Mouse (Mus musculus) brain, embryonic 14.5 days (tissue): ENCODE measurements at regions not wholly inside any gene's neighbourhood (a gene's known extent, or its start where the extent isn't known, plus 50 kb on each side); places are given as distances from the start of the nearest gene placed in this dataset.

ENCODE experiments used
- CTCF ChIP-seq: fragments of 200-500 bp; IDR thresholded peaks from 2 replicates; pipeline ENCODE4 v1.5.1; 2012; ENCODE audit warnings: inconsistent platforms, mild to moderate bottlenecking, moderate library complexity, borderline replicate concordance; ENCODE audit not compliant: insufficient read depth, insufficient read length; ENCODE audit errors: extremely low read depth
- POLR2A ChIP-seq: fragments of 200-500 bp; IDR thresholded peaks from 2 replicates; pipeline ENCODE4 v1.6.1; 2012; ENCODE audit warnings: mild to moderate bottlenecking, inconsistent platforms, borderline replicate concordance; ENCODE audit not compliant: poor library complexity, insufficient read depth, insufficient read length, severe bottlenecking; ENCODE audit errors: extremely low read depth

DNA sequence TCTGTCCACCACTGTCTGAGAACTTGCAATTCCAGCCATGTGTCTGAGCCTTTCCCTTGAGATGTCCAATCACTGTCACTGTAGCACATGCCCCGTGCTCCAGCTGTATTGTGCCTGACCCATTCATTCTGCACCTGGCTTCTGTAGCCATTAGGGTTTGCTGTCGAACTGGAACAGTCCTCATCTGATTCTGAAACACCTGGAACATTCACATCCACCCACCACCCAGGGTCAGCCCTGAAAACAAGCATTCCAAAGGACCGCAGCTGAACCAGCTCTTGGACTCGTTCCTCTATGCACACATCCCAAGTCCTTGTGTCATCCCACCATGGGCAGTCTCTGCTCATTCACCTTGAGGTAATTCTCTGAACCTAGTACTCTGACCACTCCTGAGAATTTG lies 356.8 kb upstream of the Vstm2b start:
- TF ChIP-seq POLR2A: no peak
- no peak for TF ChIP-seq CTCF
